Mouse (Mus musculus): ENCODE results near the gene Tac4. TPM values are rescaled to one million over a fixed set of nuclear protein-coding genes. Genes with fewer than 3 reads are reported as not detected.

The Tac4 gene
- total and polyA plus RNA-seq, 2 experiments from 2014 or later = not detected

DNA sequence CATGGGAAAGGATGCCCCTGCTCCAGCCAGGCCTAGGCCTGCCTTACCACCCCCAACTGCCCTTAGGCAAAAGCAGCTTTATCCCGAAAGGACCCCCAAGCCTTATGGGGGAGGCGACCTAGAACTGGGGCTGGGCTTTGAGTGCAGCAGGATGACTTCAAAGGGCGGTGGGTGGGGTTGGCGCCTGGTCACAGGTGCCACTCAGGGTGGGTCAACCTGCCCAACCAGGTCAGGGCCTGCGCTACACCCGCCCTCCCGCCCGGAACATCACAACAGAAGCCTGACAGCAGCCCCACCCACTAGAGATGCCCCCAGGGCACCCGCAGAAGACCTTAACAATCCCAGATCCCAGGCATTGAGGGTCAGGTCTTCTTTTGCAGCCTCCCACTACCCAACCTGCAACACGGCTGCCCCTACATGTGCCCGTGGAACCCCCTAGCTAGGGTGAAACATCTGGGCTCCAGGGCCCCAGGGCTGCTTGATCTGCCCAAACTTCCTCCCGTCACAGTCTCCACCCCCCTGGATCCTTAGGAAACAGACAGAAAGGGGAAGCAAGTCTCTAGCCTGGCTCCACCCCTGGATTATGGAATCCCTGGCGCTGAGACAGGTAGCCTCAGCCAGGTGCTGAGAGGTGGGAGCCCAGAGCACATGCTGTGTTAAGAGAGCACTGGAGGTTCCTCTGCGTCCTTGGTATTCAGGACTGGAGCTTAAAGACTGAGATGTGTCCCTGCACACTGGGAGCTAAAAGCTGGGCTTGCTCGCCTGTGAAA is 37.0 kb upstream of the Tac4 start:
- Histone ChIP-seq H3K9ac (replicated peaks; ENCODE audit: low read length) (no peak overlapping the region), H3K4me2 (ENCODE audit: low read depth, low read length) (peak overlapping the region; percentile 66), H3K27ac (no peak overlapping the region), H3K36me3 (ENCODE audit: insufficient read depth, low read length) (no peaks in the 10 kb centered on the region), H3K9me3 (ENCODE audit: low read length) (no peaks in the 10 kb centered on the region), H3K27me3 (ENCODE audit: insufficient read depth, low read length) (peaks cover 17% of the 10 kb centered on the region), H3K4me1 (ENCODE audit: insufficient read depth, low read length) (peaks cover 7% of the 10 kb centered on the region; the same call in 1 of the 2 replicates), H3K4me3 (ENCODE audit: low read length) (peak overlapping the region; percentile 37; the same call in 1 of the 2 replicates)
- peak; percentile 21; the same call in 1 of the 2 replicates for ATAC-seq
- 26% methylated on average over 15 of the region's 15 CpGs for WGBS
- TF ChIP-seq CTCF (IDR thresholded peaks at IDR 0.05; ENCODE audit: low read depth) = no peak
- no peak for DNase-seq (ENCODE audit: low spot score)

DNA sequence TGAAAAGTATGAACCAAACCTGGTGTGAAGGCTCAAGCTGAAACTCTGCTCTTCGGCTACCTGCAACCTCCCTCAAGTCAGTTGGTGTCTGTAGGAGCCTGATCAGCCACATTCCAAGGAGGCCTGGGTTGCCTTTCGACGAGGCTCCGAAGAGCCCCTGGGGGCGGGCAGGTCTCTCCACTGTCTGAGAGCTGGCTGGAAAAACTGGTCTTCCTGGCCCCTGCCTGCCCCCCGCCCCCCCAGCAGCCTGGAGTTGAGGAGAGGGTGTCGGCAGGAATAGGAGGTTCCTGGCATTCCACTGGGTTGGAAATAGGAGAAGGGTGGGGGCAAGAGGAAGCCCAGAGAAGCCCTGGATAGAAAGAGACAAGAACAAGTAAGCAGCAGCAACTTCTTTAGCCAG is 35.9 kb upstream of the Tac4 start:
- DNase-seq (ENCODE audit: low spot score) (no peak), ATAC-seq (no peak)
- Histone ChIP-seq H3K27ac (no peak overlapping the region), H3K9me3 (ENCODE audit: low read length) (no peaks in the 10 kb centered on the region), H3K27me3 (ENCODE audit: insufficient read depth, low read length) (peaks cover 17% of the 10 kb centered on the region), H3K4me2 (ENCODE audit: low read depth, low read length) (no peak overlapping the region), H3K9ac (replicated peaks; ENCODE audit: low read length) (no peak overlapping the region), H3K36me3 (ENCODE audit: insufficient read depth, low read length) (no peaks in the 10 kb centered on the region), H3K4me3 (ENCODE audit: low read length) (no peak overlapping the region), H3K4me1 (ENCODE audit: insufficient read depth, low read length) (peaks cover 7% of the 10 kb centered on the region; the same call in 1 of the 2 replicates)
- no peak for TF ChIP-seq CTCF (IDR thresholded peaks at IDR 0.05; ENCODE audit: low read depth)
- WGBS = 33% methylated on average over 7 of the region's 7 CpGs

DNA sequence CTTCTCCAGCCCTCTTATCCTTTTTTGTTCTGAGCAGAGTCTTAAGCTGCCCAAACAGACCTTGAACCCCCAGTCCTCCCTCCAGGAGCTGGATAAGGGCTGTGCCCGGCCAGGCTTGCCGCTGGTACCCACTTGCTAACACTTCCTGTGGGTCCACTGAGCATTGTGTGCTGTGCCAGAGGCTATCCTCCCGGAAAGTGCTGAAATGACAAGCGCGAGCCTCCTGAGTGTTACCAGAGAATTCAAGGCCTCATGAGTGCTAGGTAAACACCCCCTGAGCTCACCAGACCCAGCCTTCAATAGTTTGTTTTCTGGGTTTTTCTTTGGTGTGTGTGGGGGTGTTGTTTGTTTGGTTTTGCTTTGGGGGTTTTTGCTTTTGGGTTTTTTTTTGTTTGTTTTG is 33.9 kb upstream of the Tac4 start:
- Histone ChIP-seq H3K4me1 (ENCODE audit: insufficient read depth, low read length) (peaks cover 9% of the 10 kb centered on the region; the same call in 1 of the 2 replicates), H3K4me3 (ENCODE audit: low read length) (no peak overlapping the region), H3K4me2 (ENCODE audit: low read depth, low read length) (no peak overlapping the region), H3K36me3 (ENCODE audit: insufficient read depth, low read length) (no peaks in the 10 kb centered on the region), H3K27me3 (ENCODE audit: insufficient read depth, low read length) (peaks cover 17% of the 10 kb centered on the region), H3K27ac (no peak overlapping the region), H3K9me3 (ENCODE audit: low read length) (no peaks in the 10 kb centered on the region), H3K9ac (replicated peaks; ENCODE audit: low read length) (no peak overlapping the region)
- 62% methylated on average over 5 of the region's 5 CpGs for WGBS
- ATAC-seq = no peak
- TF ChIP-seq CTCF (IDR thresholded peaks at IDR 0.05; ENCODE audit: low read depth) = no peak
- no peak for DNase-seq (ENCODE audit: low spot score)

DNA sequence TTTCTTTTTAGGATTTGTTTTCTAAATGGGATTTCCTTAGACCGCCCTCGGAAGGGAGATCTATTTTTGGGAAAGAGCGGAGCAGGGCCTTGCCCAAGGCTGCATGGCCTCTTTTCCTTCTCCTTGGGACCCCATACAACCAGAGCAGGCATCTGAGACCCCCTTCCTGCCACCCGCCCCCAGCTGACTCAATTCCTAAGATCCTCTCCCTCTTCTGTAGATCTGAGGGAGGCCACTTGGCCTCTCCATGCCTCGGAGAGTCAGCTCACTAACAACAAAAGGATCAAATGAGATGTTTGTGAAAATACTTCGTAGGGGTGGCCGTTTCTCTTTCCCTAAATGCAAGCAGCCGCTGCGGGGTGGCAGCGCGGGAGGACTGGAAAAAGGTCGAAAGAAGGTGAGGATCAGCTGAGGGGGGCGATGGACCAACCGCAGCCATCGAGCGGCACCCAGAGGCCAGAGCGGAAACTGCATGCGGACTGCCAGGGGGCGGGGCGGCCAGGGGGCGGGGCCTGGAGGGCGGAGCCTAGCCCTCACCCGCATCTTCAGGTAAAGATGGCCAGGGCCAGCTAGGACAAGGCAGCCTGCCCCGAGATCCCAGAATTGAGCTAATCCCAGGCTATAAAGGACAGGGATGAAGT is 29.5 kb upstream of the Tac4 start:
- H3K4me2 ChIP-seq (ENCODE audit: low read depth, low read length) = peak overlapping the region; percentile 37; the same call in 1 of the 2 replicates
- TF ChIP-seq CTCF (IDR thresholded peaks at IDR 0.05; ENCODE audit: low read depth) = peak; percentile 83
- 0 out of 2 replicates have a peak, but pooled peaks cover 2% of the 10 kb centered on the region for H3K4me1 ChIP-seq (ENCODE audit: insufficient read depth, low read length)
- no peaks in the 10 kb centered on the region for H3K9me3 ChIP-seq (ENCODE audit: low read length)
- 0 out of 2 replicates have a peak, but pooled peaks cover 4% of the 10 kb centered on the region for H3K27me3 ChIP-seq (ENCODE audit: insufficient read depth, low read length)
- no peak overlapping the region for H3K27ac ChIP-seq
- peak overlapping the region; percentile 7; the same call in 1 of the 2 replicates for H3K4me3 ChIP-seq (ENCODE audit: low read length)
- ATAC-seq (peak; percentile 73), DNase-seq (ENCODE audit: low spot score) (peak; percentile 75)
- H3K36me3 ChIP-seq (ENCODE audit: insufficient read depth, low read length) = no peaks in the 10 kb centered on the region
- H3K9ac ChIP-seq (replicated peaks; ENCODE audit: low read length) = no peak overlapping the region
- WGBS = 14% methylated on average over 23 of the region's 24 CpGs

DNA sequence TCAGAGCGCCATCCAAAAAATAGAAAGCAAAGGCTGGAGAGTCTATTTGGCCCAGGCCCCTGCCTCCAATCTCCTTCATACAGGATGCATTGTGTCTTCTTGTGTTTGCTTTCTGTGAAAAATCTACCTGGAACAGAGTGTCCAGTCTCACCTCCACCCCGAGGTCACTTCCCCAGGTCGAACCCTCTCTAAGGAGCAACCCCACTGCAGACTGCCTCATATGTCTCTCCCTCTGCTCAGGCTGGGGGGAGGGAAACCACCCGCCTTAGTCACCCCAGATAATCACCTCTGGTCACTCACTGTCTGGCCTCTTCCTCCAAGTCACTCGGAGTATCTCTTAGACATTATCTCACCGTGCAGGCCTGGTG is 29.0 kb upstream of the Tac4 start:
- 44% methylated on average over 6 of the region's 6 CpGs for WGBS
- Histone ChIP-seq H3K4me1 (ENCODE audit: insufficient read depth, low read length) (0 out of 2 replicates have a peak, but pooled peaks cover 2% of the 10 kb centered on the region), H3K4me3 (ENCODE audit: low read length) (0 out of 2 replicates have a peak overlapping the region, but pooled peaks have one; percentile 7), H3K9ac (replicated peaks; ENCODE audit: low read length) (no peak overlapping the region), H3K9me3 (ENCODE audit: low read length) (no peaks in the 10 kb centered on the region), H3K27ac (no peak overlapping the region), H3K27me3 (ENCODE audit: insufficient read depth, low read length) (0 out of 2 replicates have a peak, but pooled peaks cover 4% of the 10 kb centered on the region), H3K36me3 (ENCODE audit: insufficient read depth, low read length) (no peaks in the 10 kb centered on the region), H3K4me2 (ENCODE audit: low read depth, low read length) (peak overlapping the region; percentile 37; the same call in 1 of the 2 replicates)
- no peak for TF ChIP-seq CTCF (IDR thresholded peaks at IDR 0.05; ENCODE audit: low read depth)
- ATAC-seq (peak; percentile 27; the same call in 1 of the 2 replicates), DNase-seq (ENCODE audit: low spot score) (no peak)

DNA sequence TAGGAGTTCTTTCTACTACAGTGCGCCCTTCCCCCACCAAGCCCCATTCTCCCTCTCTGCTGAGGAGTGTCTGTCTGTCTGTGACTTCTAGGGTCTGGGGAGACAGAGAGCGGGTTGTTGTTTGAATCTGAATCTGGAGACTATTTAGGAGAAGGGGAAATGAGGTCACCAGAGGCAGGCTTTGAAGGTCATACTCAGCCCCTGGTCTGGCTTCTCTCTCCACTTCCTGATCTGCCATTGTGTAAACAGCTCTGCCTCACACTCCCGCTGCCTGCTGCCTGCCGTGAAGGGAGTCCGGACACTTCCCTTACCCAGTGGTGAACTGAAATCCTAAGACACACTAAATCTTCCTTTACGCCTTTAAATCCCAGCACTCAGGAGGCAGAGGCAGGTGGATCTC is 22.9 kb upstream of the Tac4 start:
- Histone ChIP-seq H3K27me3 (ENCODE audit: insufficient read depth, low read length) (0 out of 2 replicates have a peak, but pooled peaks cover 4% of the 10 kb centered on the region), H3K9ac (replicated peaks; ENCODE audit: low read length) (no peak overlapping the region), H3K36me3 (ENCODE audit: insufficient read depth, low read length) (no peaks in the 10 kb centered on the region), H3K4me3 (ENCODE audit: low read length) (no peak overlapping the region), H3K27ac (no peak overlapping the region), H3K4me1 (ENCODE audit: insufficient read depth, low read length) (no peaks in the 10 kb centered on the region), H3K9me3 (ENCODE audit: low read length) (no peaks in the 10 kb centered on the region), H3K4me2 (ENCODE audit: low read depth, low read length) (no peak overlapping the region)
- TF ChIP-seq CTCF (IDR thresholded peaks at IDR 0.05; ENCODE audit: low read depth) = no peak
- ATAC-seq = no peak
- no peak for DNase-seq (ENCODE audit: low spot score)
- 78% methylated on average over 6 of the region's 6 CpGs for WGBS

All from hindbrain, postnatal 0 days (tissue).